In genomic region chr5:130129524-130129793, GRCm38 (mm10) we compare ENCODE assay signal across 19 mouse cellular contexts. TPM values are rescaled to one million over a fixed set of nuclear protein-coding genes. Genes with fewer than 3 reads are reported as not detected.
DNase-seq lines count a peak whose midpoint lies in the region; ATAC-seq and TF ChIP-seq lines count a peak whose summit lies in the region.
"Had no signal": no experiment of that assay in that cellular context is flagged by ENCODE, and none has a peak within 500 bp of the region (broad histone marks: within the 10 kb centered on the region; RNA-seq: fewer than 3 reads in every experiment).

No protein-coding gene starts in this region.

- H3K4me1 ChIP-seq in bone marrow macrophage, adult 2 months (ENCODE audit: control insufficient read depth, insufficient read depth, low read length): peaks cover 12% of the 10 kb centered on the region
- no peaks in the 10 kb centered on the region for H3K4me1 ChIP-seq in midbrain, postnatal 0 days (ENCODE audit: insufficient read depth, low read length)
- H3K4me1 ChIP-seq in intestine, embryonic 15.5 days (replicated peaks): no peaks in the 10 kb centered on the region

- no peak overlapping the region for H3K4me2 ChIP-seq in midbrain, postnatal 0 days (ENCODE audit: low read depth, low read length, poor library complexity, severe bottlenecking)
- no peak overlapping the region for H3K4me2 ChIP-seq in intestine, embryonic 15.5 days (replicated peaks)
- H3K4me2 ChIP-seq: embryonic facial prominence, embryonic 12.5 days; kidney, embryonic 15.5 days; neural tube, embryonic 12.5 days had no signal

- no peaks in the 10 kb centered on the region for H3K27me3 ChIP-seq in midbrain, postnatal 0 days (ENCODE audit: insufficient read depth, low read length)
- H3K27me3 ChIP-seq in intestine, embryonic 15.5 days (replicated peaks): no peaks in the 10 kb centered on the region
- H3K27me3 ChIP-seq: embryonic facial prominence, embryonic 12.5 days; kidney, embryonic 15.5 days; neural tube, embryonic 12.5 days had no signal

- no peak for TF ChIP-seq CTCF in layer of hippocampus, adult 2 months (conservative IDR thresholded peaks at IDR 0.05)
- no peak for TF ChIP-seq CTCF in bone marrow macrophage, adult 2 months (IDR thresholded peaks at IDR 0.05; ENCODE audit: low read depth, low read length)
- TF ChIP-seq CTCF in midbrain, postnatal 0 days (IDR thresholded peaks at IDR 0.05): no peak

- H3K4me3 ChIP-seq in layer of hippocampus, adult 2 months: no peak overlapping the region
- H3K4me3 ChIP-seq in bone marrow macrophage, adult 2 months (ENCODE audit: insufficient read depth, low read length): no peak overlapping the region
- no peak overlapping the region for H3K4me3 ChIP-seq in midbrain, postnatal 0 days (ENCODE audit: low read depth, low read length)
- H3K4me3 ChIP-seq in intestine, embryonic 15.5 days (replicated peaks): no peak overlapping the region
- H3K4me3 ChIP-seq: embryonic facial prominence, embryonic 12.5 days; kidney, embryonic 15.5 days; neural tube, embryonic 12.5 days had no signal

- no peak overlapping the region for H3K9ac ChIP-seq in midbrain, postnatal 0 days (replicated peaks; ENCODE audit: low read length, poor library complexity, severe bottlenecking)
- no peak overlapping the region for H3K9ac ChIP-seq in intestine, embryonic 15.5 days
- H3K9ac ChIP-seq: embryonic facial prominence, embryonic 12.5 days; kidney, embryonic 15.5 days; neural tube, embryonic 12.5 days had no signal

- DNase-seq in layer of hippocampus, adult 2 months (ENCODE audit: low spot score in 2 of 2): no peak
- DNase-seq in layer of hippocampus, adult 18-20 months (ENCODE audit: low spot score in 2 of 2): no peak
- peak; percentile 26 for DNase-seq in A20 (ENCODE audit: low read depth, low spot score)
- no peak for DNase-seq in midbrain, postnatal 0 days (ENCODE audit: low spot score)
- DNase-seq in heart, adult 18-20 months: no peak
- DNase-seq: cerebellum, adult 2 months; heart, postnatal 4 days; liver; lung, adult 18-20 months; lung, postnatal 14 days; spleen, adult 18-20 months; thymus, postnatal 25 days had no signal

- H3K36me3 ChIP-seq in midbrain, postnatal 0 days (ENCODE audit: insufficient read depth, low read length): peaks cover 6% of the 10 kb centered on the region; the same call in 1 of the 2 replicates
- H3K36me3 ChIP-seq in intestine, embryonic 15.5 days: no peaks in the 10 kb centered on the region
- H3K36me3 ChIP-seq: neural tube, embryonic 12.5 days had no signal

- H3K27ac ChIP-seq in layer of hippocampus, adult 2 months: peak overlapping the region; percentile 29; the same call in 1 of the 2 replicates
- H3K27ac ChIP-seq in bone marrow macrophage, adult 2 months (ENCODE audit: insufficient read depth, low read depth, low read length): peak overlapping the region; percentile 52; the same call in 1 of the 2 replicates
- no peak overlapping the region for H3K27ac ChIP-seq in midbrain, postnatal 0 days (ENCODE audit: low read depth, low read length)
- no peak overlapping the region for H3K27ac ChIP-seq in intestine, embryonic 15.5 days
- H3K27ac ChIP-seq: kidney, embryonic 15.5 days; neural tube, embryonic 12.5 days had no signal

- 90% methylated on average over 5 of the region's 5 CpGs for whole genome bisulfite sequencing in midbrain, postnatal 0 days
- WGBS in intestine, embryonic 15.5 days: 85% methylated on average over 5 of the region's 5 CpGs

- TF ChIP-seq POLR2A in bone marrow macrophage, adult 2 months (IDR thresholded peaks at IDR 0.05; ENCODE audit: borderline replicate concordance, low read depth, low read length): no peak

- peak; percentile 46 for ATAC-seq in inflammation-experienced regulatory T-cells, adult 6 months
- ATAC-seq in midbrain, postnatal 0 days (ENCODE audit: low FRiP score): no peak
- no peak for ATAC-seq in intestine, embryonic 15.5 days
- ATAC-seq: forebrain, embryonic 14.5 days had no signal

- no peaks in the 10 kb centered on the region for H3K9me3 ChIP-seq in midbrain, postnatal 0 days (ENCODE audit: low read length)
- H3K9me3 ChIP-seq in intestine, embryonic 15.5 days: no peaks in the 10 kb centered on the region
- H3K9me3 ChIP-seq: embryonic facial prominence, embryonic 12.5 days; kidney, embryonic 15.5 days; neural tube, embryonic 12.5 days had no signal

RNA-seq across cellular contexts. Expression of gene Kctd7, which starts 15.2 kb away (rescaled TPM):
- total RNA-seq in layer of hippocampus, adult 2 months (2021): 10 to 100 TPM; 10.3 to 12.8 TPM
- total RNA-seq in layer of hippocampus, adult 18-20 months (2021): 10 to 100 TPM; 12.1 to 16.5 TPM
- 4.8 and 5.8 TPM in 2 replicates for polyA plus RNA-seq in bone marrow macrophage, adult 2 months (2012; ENCODE audit: insufficient read depth, insufficient read length, missing spikeins)
- 1 to 10 TPM; 2.1 to 3.0 (median 3.0) TPM for polyA plus RNA-seq in inflammation-experienced regulatory T-cells, adult 6 months (2017; shearing (Covaris generic))
- 19.5 and 22.3 TPM in 2 replicates for total RNA-seq in midbrain, postnatal 0 days (2014; rRNA removed)
- polyA plus RNA-seq in midbrain, postnatal 0 days (2015; fragmentation: Nextera tagmentation; extraction: Ambion mirVana): 12.2 and 14.3 TPM in 2 replicates
- 3.8 and 3.9 TPM in 2 replicates for polyA plus RNA-seq in intestine, embryonic 15.5 days (2015; fragmentation: Nextera tagmentation; extraction: Ambion mirVana)
- total RNA-seq in heart, adult 18-20 months (2021): 1 to 10 TPM; 1.9 to 3.0 TPM

RNA-seq across cellular contexts. Expression of gene Rabgef1, which starts 42.1 kb away (rescaled TPM):
- 10 to 100 TPM; 48.8 to 51.1 TPM for total RNA-seq in layer of hippocampus, adult 2 months (2021)
- 10 to 100 TPM; 53.2 TPM for total RNA-seq in layer of hippocampus, adult 18-20 months (2021)
- polyA plus RNA-seq in bone marrow macrophage, adult 2 months (2012; ENCODE audit: insufficient read depth, insufficient read length, missing spikeins): 22.3 and 25.4 TPM in 2 replicates
- 10 to 100 TPM; 31.3 to 40.9 (median 36.7) TPM for polyA plus RNA-seq in inflammation-experienced regulatory T-cells, adult 6 months (2017; shearing (Covaris generic))
- total RNA-seq in midbrain, postnatal 0 days (2014; rRNA removed): 15.5 and 24.2 TPM in 2 replicates
- 31.3 and 34.1 TPM in 2 replicates for polyA plus RNA-seq in midbrain, postnatal 0 days (2015; fragmentation: Nextera tagmentation; extraction: Ambion mirVana)
- polyA plus RNA-seq in intestine, embryonic 15.5 days (2015; fragmentation: Nextera tagmentation; extraction: Ambion mirVana): 22.3 and 26.8 TPM in 2 replicates
- total RNA-seq in heart, adult 18-20 months (2021): 10 to 100 TPM; 23.4 to 24.9 TPM

RNA-seq across cellular contexts. Expression of gene Tpst1, which starts 56.3 kb away (rescaled TPM):
- 10 to 100 TPM; 48.7 to 49.1 TPM for total RNA-seq in layer of hippocampus, adult 2 months (2021)
- 10 to 100 TPM; 47.8 to 48.9 TPM for total RNA-seq in layer of hippocampus, adult 18-20 months (2021)
- polyA plus RNA-seq in bone marrow macrophage, adult 2 months (2012; ENCODE audit: insufficient read depth, insufficient read length, missing spikeins): 14.7 and 15.5 TPM in 2 replicates
- polyA plus RNA-seq in inflammation-experienced regulatory T-cells, adult 6 months (2017; shearing (Covaris generic)): 1 to 10 TPM; 1.9 to 2.2 (median 2.0) TPM
- 37.1 and 46.5 TPM in 2 replicates for total RNA-seq in midbrain, postnatal 0 days (2014; rRNA removed)
- 50.0 TPM in 2 replicates for polyA plus RNA-seq in midbrain, postnatal 0 days (2015; fragmentation: Nextera tagmentation; extraction: Ambion mirVana)
- 53.4 and 59.8 TPM in 2 replicates for polyA plus RNA-seq in intestine, embryonic 15.5 days (2015; fragmentation: Nextera tagmentation; extraction: Ambion mirVana)
- total RNA-seq in heart, adult 18-20 months (2021): 1 to 10 TPM; 6.9 to 8.3 TPM

Comparison
In these comparisons a context has a peak if more than half of its experiments do, and no peak if none do; other contexts are left out.
1. H3K27ac ChIP-seq: peak in layer of hippocampus, adult 2 months (single experiment) and bone marrow macrophage, adult 2 months (single experiment); none in midbrain, postnatal 0 days (single experiment) and intestine, embryonic 15.5 days (single experiment).